Mouse (Mus musculus): ENCODE results near the gene Sash1. TPM values are rescaled to one million over a fixed set of nuclear protein-coding genes. Genes with fewer than 3 reads are reported as not detected.

The Sash1 gene
- total RNA-seq (2021) = 10 to 100 TPM; 25.1 to 36.0 TPM
- polyA plus RNA-seq (2012; rRNA removed) = 13.7 and 25.0 TPM in 2 replicates
- long read RNA-seq, partial matches to known transcripts = 0 of 1 reads
- long read RNA-seq, other reads (novel, unspliced or antisense) = 1 of 1 reads

DNA sequence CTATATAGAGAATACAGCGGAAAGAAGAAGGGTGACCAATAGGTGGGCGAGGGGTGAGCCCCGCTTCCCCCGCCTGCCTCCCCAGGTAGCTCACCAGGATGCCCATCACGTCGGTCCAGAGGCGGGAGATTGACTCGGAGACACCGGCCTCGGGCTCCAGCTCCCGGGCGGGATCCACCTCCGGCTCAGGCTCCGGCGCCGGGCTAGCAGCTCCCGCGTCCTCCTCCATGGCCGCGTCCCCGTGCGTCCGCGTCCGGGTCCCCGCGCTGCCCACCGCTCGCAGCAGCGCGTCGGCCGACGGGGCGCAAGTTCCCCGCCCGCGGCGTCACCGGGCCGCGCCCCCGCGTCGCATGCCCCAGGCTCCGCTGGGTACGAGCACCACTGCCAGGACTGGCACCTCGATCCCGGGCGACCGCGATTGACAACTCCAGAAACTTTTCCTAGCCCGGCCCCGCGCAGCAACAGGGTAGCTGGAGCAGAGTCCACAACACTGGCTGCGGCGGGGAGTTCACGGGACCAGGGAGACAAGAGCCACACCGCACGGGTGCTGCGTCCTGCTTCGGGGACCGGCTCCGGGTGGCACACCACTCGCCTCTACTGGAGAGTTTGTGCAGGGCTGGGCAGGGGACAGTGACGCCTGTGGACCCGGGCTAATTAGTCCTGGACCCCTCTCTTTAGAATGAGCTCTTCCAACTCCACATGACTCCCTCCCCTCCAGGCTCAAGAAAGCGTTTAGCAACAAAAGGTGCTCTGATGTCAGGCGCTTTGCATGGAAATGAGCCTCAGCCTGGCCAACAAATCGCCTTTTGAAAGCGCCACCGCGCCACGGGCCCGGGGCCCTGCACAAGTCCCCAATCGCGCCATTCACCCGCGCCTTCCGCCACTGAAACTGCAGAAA, at the start of gene Sash1:
Gene Sash1, minus strand, starts transcription at position 441 of the 898 bp plus-strand sequence.
- DNase-seq = peak; percentile 93

- no peak for DNase-seq
These were observed 49.7 kb upstream of the Sash1 start for GRCm38 (mm10) chr10:8935601-8936000.

DNA sequence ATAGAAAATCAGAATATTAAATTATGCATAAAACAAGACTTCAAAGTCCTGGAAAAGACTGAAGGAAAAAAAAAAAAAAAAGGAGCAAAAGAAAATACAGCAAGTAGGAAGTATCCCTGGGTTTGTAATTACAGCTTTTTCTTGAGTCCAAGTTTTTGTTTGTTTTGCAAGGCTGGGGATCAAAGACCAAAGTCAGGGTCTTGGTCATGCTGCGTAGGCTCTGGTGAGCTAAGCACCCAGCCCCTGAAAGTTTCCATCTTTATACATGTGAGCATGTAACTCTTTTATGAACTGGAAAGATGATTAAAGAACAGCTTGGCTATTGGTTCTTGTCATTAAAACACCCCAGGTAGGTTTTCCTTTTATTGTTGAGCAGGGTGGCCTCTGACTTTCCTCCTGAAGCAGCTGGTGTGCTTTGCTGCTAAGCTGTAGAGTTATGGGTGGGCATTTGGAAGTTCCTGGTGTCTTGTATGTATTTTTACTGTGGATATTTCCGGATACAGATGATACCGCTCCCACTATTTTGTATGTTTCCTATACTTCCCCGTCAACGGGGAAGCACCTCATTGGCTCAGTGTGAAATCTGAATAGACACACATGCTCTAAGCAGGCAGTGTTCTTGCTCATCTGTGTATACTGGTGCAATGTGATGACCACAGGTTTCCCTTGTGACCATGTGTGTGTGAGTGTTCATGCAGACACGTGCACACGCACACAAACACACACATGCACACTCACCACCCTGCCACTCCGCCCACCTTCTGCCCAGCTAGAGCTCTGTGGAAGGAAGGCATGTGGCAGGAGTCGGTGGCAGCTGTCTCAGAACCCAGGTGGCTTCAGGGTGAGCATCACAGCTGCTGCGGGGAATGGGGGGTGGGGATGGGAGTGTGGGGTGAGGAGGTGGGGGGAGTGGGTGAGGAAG, 47.8 kb upstream of the Sash1 start:
- DNase-seq = no peak

- DNase-seq = no peak
These were observed 45.8 kb upstream of the Sash1 start for GRCm38 (mm10) chr10:8931548-8932240.

- no peak for DNase-seq
These were observed 44.8 kb upstream of the Sash1 start for GRCm38 (mm10) chr10:8930672-8931071.

- DNase-seq = no peak
These were observed 43.1 kb upstream of the Sash1 start for GRCm38 (mm10) chr10:8928775-8929647.

- DNase-seq = peak; percentile 20
These were observed 42.4 kb upstream of the Sash1 start for GRCm38 (mm10) chr10:8928261-8928660.

DNA sequence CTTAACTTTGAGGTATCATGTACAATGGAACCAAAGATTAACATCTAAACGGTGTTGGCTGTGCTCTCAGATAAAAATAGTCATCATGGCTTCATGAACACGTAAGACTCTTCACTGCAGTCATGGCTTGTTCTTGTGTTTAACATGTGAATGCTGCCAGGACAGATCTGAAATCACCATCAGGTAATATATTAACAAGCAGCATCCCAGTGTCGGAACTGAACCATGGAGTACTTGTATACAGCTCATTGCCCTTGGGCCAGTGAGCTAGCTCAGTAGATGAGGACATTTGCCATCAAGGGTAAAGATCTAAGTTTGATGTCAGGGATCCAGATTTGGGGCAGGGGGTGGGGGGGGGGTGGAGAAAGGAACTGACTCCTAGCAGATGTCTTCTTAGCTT, 41.0 kb upstream of the Sash1 start:
- DNase-seq = no peak

DNA sequence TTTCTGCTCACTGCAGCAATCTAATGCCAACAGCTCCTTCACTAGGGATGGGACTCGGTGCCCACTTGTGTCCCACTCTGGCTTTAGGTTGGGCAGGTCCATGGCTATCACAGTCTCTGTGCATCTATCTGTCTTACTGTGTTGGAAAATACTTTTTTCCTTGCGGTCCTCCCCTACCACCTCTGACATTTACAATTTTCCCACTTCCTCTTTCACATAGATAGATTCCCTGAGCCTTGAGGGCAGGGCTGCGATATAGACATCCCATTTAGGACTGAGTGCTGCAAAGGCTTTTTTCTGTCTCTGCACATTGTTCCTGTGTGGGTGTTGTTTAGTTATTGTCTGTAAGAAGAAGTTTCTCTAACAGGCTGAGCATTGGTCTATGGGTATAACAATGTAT, 40.4 kb upstream of the Sash1 start:
- no peak for DNase-seq

DNA sequence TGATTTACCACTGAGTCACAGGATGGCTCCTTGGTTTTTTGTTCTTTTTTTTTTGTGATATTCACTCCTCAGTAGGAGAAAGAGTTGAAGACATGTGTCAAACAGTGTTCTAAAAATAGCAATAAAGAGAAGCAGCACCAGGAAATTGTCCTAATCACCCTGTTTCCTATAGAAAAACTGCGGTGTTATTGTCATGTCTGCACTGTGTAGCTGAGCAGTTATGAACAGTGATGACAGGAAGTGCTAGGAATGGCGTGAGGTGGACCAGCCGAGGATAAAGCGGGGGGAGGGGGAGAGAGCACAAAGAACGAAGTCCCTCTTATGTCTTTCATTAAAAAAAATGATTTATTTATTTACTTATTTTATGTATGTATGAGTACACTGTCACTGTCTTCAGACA, 39.4 kb upstream of the Sash1 start:
- no peak for DNase-seq

- no peak for DNase-seq
These were observed 35.3 kb upstream of the Sash1 start for GRCm38 (mm10) chr10:8921098-8921693.

DNA sequence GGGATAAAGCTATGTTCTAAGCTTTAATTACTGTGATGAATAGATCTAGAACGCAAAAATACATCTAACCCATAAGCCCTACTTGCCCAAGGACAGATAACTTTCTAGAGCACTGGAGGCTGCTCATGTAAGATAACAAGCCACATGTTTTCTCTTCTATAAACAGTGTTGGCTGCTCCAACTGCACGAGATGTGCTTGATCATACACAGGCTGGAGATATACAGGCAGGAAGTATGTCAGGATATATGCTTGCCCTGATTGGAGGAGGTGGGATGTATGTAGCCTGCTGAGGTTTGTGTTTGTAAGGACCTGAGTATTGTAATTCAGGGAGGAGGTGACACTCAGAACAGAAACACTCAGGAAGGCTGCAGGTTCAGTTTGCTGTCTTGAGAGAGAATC, 31.9 kb upstream of the Sash1 start:
- DNase-seq = no peak

GRCm38 (mm10) chr10:8917350-8917749, 31.5 kb upstream of the Sash1 start:
- DNase-seq = peak; percentile 46

DNA sequence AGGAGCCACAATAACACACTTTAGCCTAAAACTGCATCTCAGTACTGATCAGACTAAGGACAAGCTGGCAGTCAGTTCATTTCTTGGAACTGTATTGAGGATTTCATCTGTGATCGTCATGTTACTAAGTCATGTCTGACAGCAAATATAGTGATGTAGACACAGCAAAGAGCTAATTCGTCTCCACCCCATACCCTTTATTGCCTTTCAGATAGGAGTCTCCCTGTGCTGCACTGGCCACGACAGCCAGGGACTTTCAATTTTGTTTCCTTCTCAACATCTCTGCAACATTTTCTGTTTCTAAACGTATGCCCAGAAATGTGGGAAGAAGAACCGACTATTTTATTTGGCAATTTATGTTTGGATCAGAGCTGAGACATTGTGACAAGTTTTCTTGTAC, 29.9 kb upstream of the Sash1 start:
- DNase-seq = no peak

- DNase-seq = no peak
These were observed 28.0 kb upstream of the Sash1 start for GRCm38 (mm10) chr10:8913904-8914303.

- no peak for DNase-seq
These were observed 26.9 kb upstream of the Sash1 start for GRCm38 (mm10) chr10:8912706-8913275.

- DNase-seq = no peak
These were observed 26.3 kb upstream of the Sash1 start for GRCm38 (mm10) chr10:8912213-8912612.

DNA sequence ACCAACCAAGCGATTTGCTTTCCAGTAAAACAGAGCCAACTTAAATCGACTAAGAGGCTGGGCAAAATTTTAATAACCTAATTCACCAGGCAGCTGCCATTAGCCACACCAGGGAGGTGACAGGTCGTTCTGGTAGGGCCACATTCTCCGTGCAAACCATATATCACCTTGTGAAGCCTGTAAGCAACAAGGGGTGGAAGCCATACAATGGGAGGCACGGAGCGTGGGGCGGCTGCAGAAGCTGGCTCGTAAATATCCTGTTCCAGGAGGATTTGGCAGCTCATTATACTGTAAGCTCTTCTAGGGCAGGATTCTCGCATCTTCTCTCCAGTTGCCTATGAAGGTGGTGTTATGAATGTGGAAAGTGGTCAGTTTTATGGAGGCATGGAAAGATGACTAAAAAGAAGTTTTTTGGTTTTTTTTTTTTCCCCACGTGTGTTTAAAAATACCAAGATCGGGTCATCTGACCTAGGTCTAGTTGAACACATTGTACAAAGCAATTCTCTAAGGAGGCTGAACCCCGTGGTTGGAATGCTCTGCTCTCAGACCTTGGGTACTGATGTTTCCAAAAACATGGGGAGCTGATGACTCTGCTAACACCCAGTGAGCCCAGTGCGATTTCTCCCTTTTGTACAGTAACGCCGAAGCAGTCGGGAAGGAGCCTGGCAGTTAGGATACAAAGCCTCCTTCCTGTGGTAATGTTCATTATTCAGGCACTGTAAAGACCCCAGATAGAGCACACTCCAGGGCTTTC, 24.5 kb upstream of the Sash1 start:
- DNase-seq = no peak

DNA sequence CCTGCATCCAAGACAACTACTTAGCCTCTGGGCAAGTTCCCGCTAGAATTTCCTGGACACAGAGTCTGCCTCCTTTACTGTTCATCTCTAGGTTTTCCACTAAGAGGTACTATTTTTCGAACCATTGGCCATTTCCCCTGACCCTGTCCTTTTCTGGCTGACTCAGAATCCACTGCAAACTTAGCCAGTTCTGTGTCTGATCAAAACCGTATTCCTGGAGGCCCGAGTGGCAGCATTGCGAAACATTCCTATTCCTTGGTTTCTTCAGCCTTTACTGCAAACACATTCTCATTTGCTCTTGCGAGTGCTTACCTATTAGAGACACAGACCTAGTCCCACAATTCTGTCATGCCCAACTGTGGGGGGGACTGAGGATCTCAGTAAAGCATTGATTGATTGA, 17.2 kb upstream of the Sash1 start:
- DNase-seq = peak; percentile 24

Measured in adrenal gland, adult 2 months (tissue).